Mouse (Mus musculus): Measurements from ENCODE around the gene Dnajc4.

Gene Dnajc4

GRCm38 (mm10) chr19:6995255-6995991 is 3.1 kb upstream of the Dnajc4 start:
- peak; percentile 94 for DNase-seq

GRCm38 (mm10) chr19:6994489-6994888 is 2.1 kb upstream of the Dnajc4 start:
- DNase-seq = peak; percentile 90

- DNase-seq = peak; percentile 92
Measured at GRCm38 (mm10) chr19:6994002-6994401, 1.6 kb upstream of the Dnajc4 start.

- DNase-seq = peak; percentile 95
Measured at GRCm38 (mm10) chr19:6993011-6993770, 819 bp upstream of the Dnajc4 start.

- peak; percentile 87 for DNase-seq
Measured at GRCm38 (mm10) chr19:6991166-6991565, 1.2 kb downstream of the Dnajc4 start.

- DNase-seq = peak; percentile 90
Measured at GRCm38 (mm10) chr19:6990712-6991111, 1.7 kb downstream of the Dnajc4 start.

- DNase-seq = no peak
Measured at GRCm38 (mm10) chr19:6989251-6989650, 3.1 kb downstream of the Dnajc4 start.

- DNase-seq = no peak
Measured at GRCm38 (mm10) chr19:6987904-6988285, 4.5 kb downstream of the Dnajc4 start.

GRCm38 (mm10) chr19:6987061-6987903 is 5.1 kb downstream of the Dnajc4 start, which contains the start of gene Vegfb:
Gene Vegfb (minus strand): TSS chr19:6987651.
- DNase-seq = peak; percentile 98

- peak; percentile 94 for DNase-seq
Measured at GRCm38 (mm10) chr19:6985951-6986708, 6.2 kb downstream of the Dnajc4 start.

- DNase-seq = peak; percentile 94
Measured at GRCm38 (mm10) chr19:6985300-6985699, 7.1 kb downstream of the Dnajc4 start.

GRCm38 (mm10) chr19:6983621-6984020 is 8.8 kb downstream of the Dnajc4 start:
- DNase-seq = no peak

- no peak for DNase-seq
Measured at GRCm38 (mm10) chr19:6981465-6981864, 10.9 kb downstream of the Dnajc4 start.

GRCm38 (mm10) chr19:6980381-6981093 is 11.8 kb downstream of the Dnajc4 start, which contains the start of gene Fkbp2:
Gene Fkbp2 (minus strand): TSS chr19:6980501.
- DNase-seq = peak; percentile 100

- DNase-seq = peak; percentile 100
Measured at GRCm38 (mm10) chr19:6979486-6980380, 12.6 kb downstream of the Dnajc4 start.

GRCm38 (mm10) chr19:6979001-6979479 is 13.3 kb downstream of the Dnajc4 start:
- DNase-seq = no peak

- DNase-seq = no peak
Measured at GRCm38 (mm10) chr19:6978639-6978974, 13.8 kb downstream of the Dnajc4 start.

- DNase-seq = peak; percentile 96
Measured at GRCm38 (mm10) chr19:6977759-6978638, 14.4 kb downstream of the Dnajc4 start.
